Mouse (Mus musculus): ENCODE results near the gene Rfx3. TPM values are rescaled to one million over a fixed set of nuclear protein-coding genes. Genes with fewer than 3 reads are reported as not detected.

Gene Rfx3
- polyA plus RNA-seq, 1 experiment from 2014 or later: 11.7 TPM

DNA sequence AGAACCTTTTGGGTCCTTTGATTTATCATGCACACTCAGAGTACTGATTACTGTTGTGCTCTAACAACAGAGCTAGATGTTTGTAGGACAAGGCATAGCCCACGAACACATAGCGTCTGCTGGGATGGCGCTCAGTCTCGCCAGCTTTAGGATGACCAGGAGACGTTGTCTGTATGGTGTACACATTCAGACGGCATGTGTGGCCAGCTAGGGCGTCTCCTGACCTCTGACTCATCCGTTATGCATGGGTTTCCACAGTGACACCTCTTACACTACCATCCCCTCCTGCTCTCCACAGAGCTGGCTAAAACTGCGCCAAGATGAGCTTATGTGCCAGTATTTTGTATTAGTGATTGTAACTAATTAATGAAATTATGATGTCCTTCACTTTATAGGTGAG is 108.4 kb downstream of the Rfx3 start:
- no peak for DNase-seq (ENCODE audit: low spot score)
- Histone ChIP-seq H3K9me3 (no peaks in the 10 kb centered on the region), H3K4me3 (no peak overlapping the region), H3K36me3 (peaks cover 3% of the 10 kb centered on the region; the same call in 1 of the 2 replicates), H3K27me3 (ENCODE audit: insufficient read depth, poor library complexity, severe bottlenecking) (no peaks in the 10 kb centered on the region), H3K27ac (no peak overlapping the region), H3K4me1 (peaks cover 15% of the 10 kb centered on the region; the same call in 1 of the 2 replicates)
- WGBS: 82% methylated on average over 9 of the region's 9 CpGs

DNA sequence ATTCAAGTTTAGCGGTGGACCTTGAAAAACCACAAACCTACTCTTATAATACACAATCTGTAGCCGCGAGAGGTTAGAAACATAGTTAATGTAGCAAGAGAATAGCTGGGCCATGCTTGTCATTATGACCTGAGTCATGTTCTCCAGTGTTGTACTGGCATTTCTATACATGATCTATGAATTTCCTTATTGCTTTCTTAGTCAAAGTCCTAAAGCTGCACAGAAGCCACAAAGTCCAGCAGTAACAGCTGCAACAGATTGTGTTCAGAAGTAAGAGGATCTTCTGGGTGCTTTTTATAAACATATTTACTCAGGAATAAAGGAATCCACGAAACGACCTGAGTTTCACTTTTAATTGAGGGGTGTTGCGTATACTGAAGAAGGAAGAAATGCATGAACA is 109.3 kb downstream of the Rfx3 start:
- WGBS: 92% methylated on average over 6 of the region's 6 CpGs
- Histone ChIP-seq H3K27ac (no peak overlapping the region), H3K27me3 (ENCODE audit: insufficient read depth, poor library complexity, severe bottlenecking) (no peaks in the 10 kb centered on the region), H3K36me3 (peaks cover 3% of the 10 kb centered on the region; the same call in 1 of the 2 replicates), H3K4me1 (peaks cover 15% of the 10 kb centered on the region; the same call in 1 of the 2 replicates), H3K4me3 (no peak overlapping the region), H3K9me3 (no peaks in the 10 kb centered on the region)
- DNase-seq (ENCODE audit: low spot score): no peak

GRCm38 (mm10) chr19:27884520-27884919 is 126.4 kb downstream of the Rfx3 start:
- no peaks in the 10 kb centered on the region for H3K4me1 ChIP-seq
- DNase-seq (ENCODE audit: low spot score): no peak
- WGBS: 85% methylated on average over 3 of the region's 3 CpGs
- no peaks in the 10 kb centered on the region for H3K9me3 ChIP-seq
- no peak overlapping the region for H3K4me3 ChIP-seq
- no peaks in the 10 kb centered on the region for H3K36me3 ChIP-seq
- no peak overlapping the region for H3K27ac ChIP-seq
- H3K27me3 ChIP-seq (ENCODE audit: insufficient read depth, poor library complexity, severe bottlenecking): no peaks in the 10 kb centered on the region

DNA sequence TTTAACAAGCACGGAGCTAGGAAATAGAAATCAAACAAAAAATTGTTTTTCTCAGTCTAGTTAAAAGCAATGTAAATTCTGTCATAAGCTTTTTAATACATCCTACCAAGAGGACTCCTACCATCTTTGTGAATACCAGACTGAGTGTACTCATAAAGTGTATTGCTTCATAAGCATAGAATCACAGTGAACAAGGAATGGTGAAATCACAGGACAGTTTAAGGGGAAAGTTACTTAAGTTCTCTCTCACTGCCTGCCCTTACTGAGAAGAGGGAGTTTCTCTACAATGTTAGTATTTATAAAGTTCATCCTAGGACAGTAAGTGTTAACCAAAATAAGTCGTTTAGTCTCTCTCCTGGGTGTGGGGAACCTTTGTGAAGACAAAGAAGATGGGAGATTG is 133.5 kb downstream of the Rfx3 start:
- Histone ChIP-seq H3K4me3 (no peak overlapping the region), H3K36me3 (no peaks in the 10 kb centered on the region), H3K27ac (no peak overlapping the region), H3K9me3 (no peaks in the 10 kb centered on the region), H3K27me3 (ENCODE audit: insufficient read depth, poor library complexity, severe bottlenecking) (no peaks in the 10 kb centered on the region), H3K4me1 (no peaks in the 10 kb centered on the region)
- no peak for DNase-seq (ENCODE audit: low spot score)
- WGBS: 81% methylated on average over 2 of the region's 2 CpGs

DNA sequence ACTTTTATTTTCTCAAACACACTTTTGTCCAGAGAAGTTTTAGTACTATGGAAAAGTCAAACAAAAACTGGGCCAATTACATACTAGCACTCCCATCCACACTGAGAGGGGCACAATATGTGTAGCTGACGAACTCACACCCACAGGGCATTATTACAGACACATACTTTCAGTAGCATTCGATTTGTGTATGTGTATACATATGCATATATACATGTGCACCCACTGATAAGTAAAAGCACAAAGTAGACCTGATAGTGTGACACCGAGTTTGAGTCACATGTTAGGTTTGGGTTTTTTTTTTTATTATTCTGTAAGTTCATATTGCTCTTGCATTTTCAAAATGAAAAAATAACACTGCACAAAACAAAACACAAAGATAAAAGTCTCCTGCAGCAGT is 140.2 kb downstream of the Rfx3 start:
- no peak overlapping the region for H3K27ac ChIP-seq
- no peaks in the 10 kb centered on the region for H3K9me3 ChIP-seq
- DNase-seq (ENCODE audit: low spot score): no peak
- no peaks in the 10 kb centered on the region for H3K36me3 ChIP-seq
- 86% methylated on average over 3 of the region's 3 CpGs for WGBS
- no peaks in the 10 kb centered on the region for H3K27me3 ChIP-seq (ENCODE audit: insufficient read depth, poor library complexity, severe bottlenecking)
- H3K4me3 ChIP-seq: no peak overlapping the region
- no peaks in the 10 kb centered on the region for H3K4me1 ChIP-seq

DNA sequence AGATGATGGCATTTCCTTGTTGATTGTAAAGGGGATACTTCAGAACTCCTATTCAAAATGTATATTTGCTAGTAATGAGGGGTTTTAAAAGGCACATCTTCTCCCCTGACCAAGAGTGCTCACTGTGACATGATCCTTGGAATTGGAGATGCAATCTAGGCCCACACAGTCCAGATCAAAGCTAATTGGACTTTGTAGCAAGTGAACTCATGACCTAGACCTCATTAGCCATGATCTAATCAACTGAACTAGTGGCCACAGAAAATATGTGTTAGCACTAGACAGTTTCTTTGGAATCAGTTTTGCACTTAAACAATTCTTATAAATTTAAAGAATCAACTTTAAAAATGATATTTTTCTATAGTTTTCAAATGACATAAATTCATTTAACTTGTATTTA is 151.3 kb downstream of the Rfx3 start:
- H3K4me1 ChIP-seq: no peaks in the 10 kb centered on the region
- no peaks in the 10 kb centered on the region for H3K9me3 ChIP-seq
- no peak for DNase-seq (ENCODE audit: low spot score)
- H3K27me3 ChIP-seq (ENCODE audit: insufficient read depth, poor library complexity, severe bottlenecking): no peaks in the 10 kb centered on the region
- H3K27ac ChIP-seq: no peak overlapping the region
- no peaks in the 10 kb centered on the region for H3K36me3 ChIP-seq
- no peak overlapping the region for H3K4me3 ChIP-seq

- Histone ChIP-seq H3K27me3 (ENCODE audit: insufficient read depth, poor library complexity, severe bottlenecking) (no peaks in the 10 kb centered on the region), H3K36me3 (no peaks in the 10 kb centered on the region), H3K27ac (no peak overlapping the region), H3K4me3 (no peak overlapping the region), H3K9me3 (no peaks in the 10 kb centered on the region), H3K4me1 (no peaks in the 10 kb centered on the region)
- DNase-seq (ENCODE audit: low spot score): no peak
- 91% methylated on average over 1 of the region's 1 CpGs for WGBS
Measured at GRCm38 (mm10) chr19:27848946-27849345, 162.0 kb downstream of the Rfx3 start.

DNA sequence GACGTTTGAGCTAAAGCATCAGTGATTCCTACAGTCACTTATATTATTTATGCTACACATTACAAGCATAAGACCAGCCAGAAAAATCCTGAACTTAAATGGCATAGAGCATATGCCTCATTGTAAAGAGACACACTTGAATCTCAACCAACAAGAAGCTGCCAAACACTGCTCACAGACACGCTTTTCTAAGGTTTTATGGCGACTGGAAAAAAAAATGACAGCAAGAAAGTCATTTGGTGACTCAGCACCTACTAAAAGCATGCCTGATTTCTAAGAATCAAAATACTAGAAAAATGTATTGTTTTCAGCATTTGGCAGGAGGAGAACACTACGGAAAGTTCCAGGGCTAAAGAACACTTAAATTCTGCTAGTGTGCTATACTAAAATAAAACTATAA is 163.9 kb downstream of the Rfx3 start:
- 90% methylated on average over 4 of the region's 4 CpGs for WGBS
- no peaks in the 10 kb centered on the region for H3K36me3 ChIP-seq
- DNase-seq (ENCODE audit: low spot score): no peak
- no peaks in the 10 kb centered on the region for H3K4me1 ChIP-seq
- no peak overlapping the region for H3K4me3 ChIP-seq
- H3K9me3 ChIP-seq: no peaks in the 10 kb centered on the region
- H3K27me3 ChIP-seq (ENCODE audit: insufficient read depth, poor library complexity, severe bottlenecking): no peaks in the 10 kb centered on the region
- no peak overlapping the region for H3K27ac ChIP-seq

DNA sequence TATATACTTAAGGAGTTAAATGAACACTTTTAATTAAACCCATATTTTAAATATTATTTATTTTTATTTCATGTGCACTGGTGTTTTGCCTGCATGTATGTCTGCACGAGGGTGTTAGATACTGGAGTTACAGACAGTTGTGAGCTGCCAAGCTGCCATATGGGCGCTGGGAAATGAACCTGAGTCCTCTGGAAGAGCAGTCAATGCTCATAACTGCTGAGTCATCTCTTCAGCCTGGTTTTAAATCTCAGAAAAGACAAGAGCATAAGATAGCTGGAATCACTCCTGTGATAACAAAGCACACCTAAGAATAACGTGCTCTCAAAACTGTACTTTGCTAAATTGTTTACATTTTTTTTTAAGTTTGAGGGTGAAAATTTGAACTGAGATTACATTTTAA is 172.3 kb downstream of the Rfx3 start:
- WGBS: 73% methylated on average over 3 of the region's 3 CpGs
- Histone ChIP-seq H3K36me3 (no peaks in the 10 kb centered on the region), H3K27ac (no peak overlapping the region), H3K4me3 (no peak overlapping the region), H3K9me3 (no peaks in the 10 kb centered on the region), H3K27me3 (ENCODE audit: insufficient read depth, poor library complexity, severe bottlenecking) (no peaks in the 10 kb centered on the region), H3K4me1 (no peaks in the 10 kb centered on the region)
- DNase-seq (ENCODE audit: low spot score): no peak

- WGBS: 73% methylated on average over 4 of the region's 4 CpGs
- H3K9me3 ChIP-seq: no peaks in the 10 kb centered on the region
- no peaks in the 10 kb centered on the region for H3K27me3 ChIP-seq (ENCODE audit: insufficient read depth, poor library complexity, severe bottlenecking)
- no peak for DNase-seq (ENCODE audit: low spot score)
- no peaks in the 10 kb centered on the region for H3K4me1 ChIP-seq
- no peaks in the 10 kb centered on the region for H3K36me3 ChIP-seq
- H3K27ac ChIP-seq: no peak overlapping the region
- H3K4me3 ChIP-seq: no peak overlapping the region
Measured at GRCm38 (mm10) chr19:27838041-27838440, 172.9 kb downstream of the Rfx3 start.

GRCm38 (mm10) chr19:27832448-27832847 is 178.5 kb downstream of the Rfx3 start:
- H3K36me3 ChIP-seq: no peaks in the 10 kb centered on the region
- WGBS: 35% methylated on average over 1 of the region's 1 CpGs
- no peaks in the 10 kb centered on the region for H3K27me3 ChIP-seq (ENCODE audit: insufficient read depth, poor library complexity, severe bottlenecking)
- DNase-seq (ENCODE audit: low spot score): no peak
- no peaks in the 10 kb centered on the region for H3K9me3 ChIP-seq
- 0 out of 2 replicates have a peak, but pooled peaks cover 4% of the 10 kb centered on the region for H3K4me1 ChIP-seq
- no peak overlapping the region for H3K4me3 ChIP-seq
- H3K27ac ChIP-seq: no peak overlapping the region

DNA sequence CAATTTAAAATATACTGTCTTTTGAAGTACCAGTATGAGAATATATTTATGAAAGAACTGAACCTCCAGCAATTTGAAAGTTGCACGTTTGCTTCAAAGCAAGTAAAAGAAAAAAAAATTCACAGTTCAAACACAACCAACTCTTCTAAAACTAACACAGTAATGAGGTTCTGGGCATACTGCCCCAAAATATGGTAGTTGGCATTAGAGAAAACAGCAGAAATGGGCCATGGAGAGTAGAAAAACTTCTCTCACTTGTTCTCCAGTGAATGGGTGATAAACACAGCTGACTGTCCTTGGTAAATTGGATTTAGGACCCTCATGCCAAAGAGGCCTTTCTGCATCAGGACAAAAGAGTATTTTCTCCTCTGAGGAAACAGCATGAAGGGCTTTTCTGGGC is 182.7 kb downstream of the Rfx3 start:
- no peaks in the 10 kb centered on the region for H3K9me3 ChIP-seq
- no peak overlapping the region for H3K27ac ChIP-seq
- WGBS: 76% methylated on average over 1 of the region's 1 CpGs
- 0 out of 2 replicates have a peak, but pooled peaks cover 4% of the 10 kb centered on the region for H3K4me1 ChIP-seq
- no peak for DNase-seq (ENCODE audit: low spot score)
- no peak overlapping the region for H3K4me3 ChIP-seq
- no peaks in the 10 kb centered on the region for H3K27me3 ChIP-seq (ENCODE audit: insufficient read depth, poor library complexity, severe bottlenecking)
- 0 out of 2 replicates have a peak, but pooled peaks cover 10% of the 10 kb centered on the region for H3K36me3 ChIP-seq

GRCm38 (mm10) chr19:27817661-27818060 is 193.3 kb downstream of the Rfx3 start:
- no peak overlapping the region for H3K4me3 ChIP-seq
- H3K36me3 ChIP-seq: peaks cover 11% of the 10 kb centered on the region
- no peak for DNase-seq (ENCODE audit: low spot score)
- no peaks in the 10 kb centered on the region for H3K4me1 ChIP-seq
- no peak overlapping the region for H3K27ac ChIP-seq
- no peaks in the 10 kb centered on the region for H3K27me3 ChIP-seq (ENCODE audit: insufficient read depth, poor library complexity, severe bottlenecking)
- H3K9me3 ChIP-seq: no peaks in the 10 kb centered on the region

GRCm38 (mm10) chr19:27780030-27780429 is 230.9 kb downstream of the Rfx3 start:
- Histone ChIP-seq H3K9me3 (no peaks in the 10 kb centered on the region), H3K4me1 (no peaks in the 10 kb centered on the region), H3K27me3 (ENCODE audit: insufficient read depth, poor library complexity, severe bottlenecking) (no peaks in the 10 kb centered on the region), H3K27ac (no peak overlapping the region), H3K36me3 (peaks cover 19% of the 10 kb centered on the region), H3K4me3 (no peak overlapping the region)
- WGBS: 52% methylated on average over 4 of the region's 4 CpGs
- no peak for DNase-seq (ENCODE audit: low spot score)

All from heart, embryonic 10.5 days (tissue).